Mouse (Mus musculus) kidney, adult 9 months (tissue): ENCODE data around the gene Srsf6.
"Not testable (repeated sequence)": the region's sequence is repeated elsewhere in the genome, so short reads cannot be mapped to it uniquely, and the experiment has no call there.

Experiments
- DNase-seq: peaks from one replicate; pipeline ENCODE4 v3.0.0; 2022

Gene Srsf6

DNA sequence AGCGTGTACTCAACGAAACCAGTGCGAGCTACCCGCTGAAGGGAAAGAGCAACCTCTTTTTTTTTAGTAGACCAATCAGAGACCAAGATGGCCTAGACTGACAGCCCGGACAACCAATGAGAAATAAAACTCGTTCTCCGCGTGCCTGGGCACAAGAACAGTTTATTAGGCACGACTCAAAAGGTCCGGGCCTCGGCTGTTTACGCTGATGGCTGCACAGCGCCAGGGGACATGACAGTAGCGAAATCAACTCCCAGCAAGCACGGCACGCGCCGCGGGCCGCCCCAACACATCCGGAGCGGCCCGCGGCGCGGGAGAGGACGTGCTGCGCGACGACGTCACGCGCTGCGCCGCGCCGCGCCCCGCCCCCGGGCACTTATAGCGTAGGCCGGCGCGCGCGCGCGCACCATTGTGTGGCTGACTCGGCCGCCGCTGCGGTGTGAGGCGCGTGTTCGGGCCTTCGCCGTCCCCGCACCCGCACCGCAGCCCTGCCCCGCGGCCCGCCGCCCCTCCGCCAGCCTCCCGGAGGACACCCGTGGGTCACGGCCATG, at the start of gene Srsf6:
TSS of gene Srsf6 (plus strand) at position 406 of the 551 bp plus-strand sequence.
- DNase-seq, result peak; percentile 94

- DNase-seq, result no peak
Observed at GRCm38 (mm10) chr2:162884101-162884500, 47.2 kb upstream of the Srsf6 start.

GRCm38 (mm10) chr2:162887121-162887520, 44.2 kb upstream of the Srsf6 start:
- no peak for DNase-seq

DNA sequence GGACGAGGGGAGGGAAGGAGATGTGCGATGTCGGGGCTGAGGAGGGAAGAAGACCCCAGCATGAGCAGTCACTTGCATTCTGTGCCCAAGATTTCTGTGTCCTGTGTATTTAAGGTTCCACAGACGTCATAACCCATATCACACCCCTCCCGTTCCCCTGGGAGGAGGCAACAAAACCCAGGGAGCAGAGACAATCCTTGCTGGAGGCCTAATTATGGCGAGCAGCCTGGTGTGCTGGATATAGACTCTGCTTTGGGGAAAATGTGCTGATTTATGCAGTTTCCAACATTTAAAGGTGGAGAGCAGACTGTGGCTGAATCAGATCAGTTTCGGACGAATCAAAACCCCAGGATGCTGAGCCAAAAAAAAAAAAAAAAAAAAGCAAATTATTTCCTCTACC, 42.7 kb upstream of the Srsf6 start:
- no peak for DNase-seq

DNA sequence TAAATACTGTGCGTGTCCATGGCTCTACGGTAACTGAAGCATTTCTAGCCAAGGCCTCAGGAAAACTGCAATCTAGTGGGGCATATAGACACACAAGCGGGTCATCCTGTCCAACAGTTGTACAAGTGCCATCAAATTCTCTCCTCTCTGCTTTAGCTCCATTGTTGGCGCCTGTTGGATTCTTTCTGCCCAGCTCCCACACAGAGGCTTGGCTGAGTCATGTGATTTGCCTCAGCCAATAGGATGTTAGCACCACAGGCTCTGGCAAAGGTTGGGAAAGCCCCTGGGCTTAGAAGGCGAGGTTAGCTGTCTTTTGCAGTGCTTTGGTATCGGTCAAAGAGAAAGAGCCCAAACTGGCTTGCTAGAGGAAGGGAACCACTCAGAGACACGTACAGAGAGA, 42.1 kb upstream of the Srsf6 start:
- no peak for DNase-seq

DNA sequence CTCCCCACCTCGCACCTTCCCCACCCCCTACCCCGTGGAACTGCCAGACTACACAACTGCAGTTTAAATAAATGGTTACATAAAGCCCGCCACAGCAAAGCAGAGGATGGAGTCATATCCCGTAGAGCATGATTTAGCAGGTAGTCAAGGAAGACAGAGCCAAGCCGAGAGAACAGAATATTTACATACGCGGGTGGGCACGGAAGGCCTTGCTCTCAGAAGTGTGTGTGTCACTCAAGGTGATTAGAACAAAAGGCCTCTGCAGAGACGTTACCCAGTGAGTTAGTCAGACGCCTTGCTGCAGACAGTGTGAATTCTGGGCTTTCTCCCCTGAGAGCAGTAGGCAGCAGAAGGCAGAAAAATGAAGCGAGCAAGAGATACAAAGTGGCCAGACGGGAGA, 41.6 kb upstream of the Srsf6 start:
- DNase-seq, result no peak

DNA sequence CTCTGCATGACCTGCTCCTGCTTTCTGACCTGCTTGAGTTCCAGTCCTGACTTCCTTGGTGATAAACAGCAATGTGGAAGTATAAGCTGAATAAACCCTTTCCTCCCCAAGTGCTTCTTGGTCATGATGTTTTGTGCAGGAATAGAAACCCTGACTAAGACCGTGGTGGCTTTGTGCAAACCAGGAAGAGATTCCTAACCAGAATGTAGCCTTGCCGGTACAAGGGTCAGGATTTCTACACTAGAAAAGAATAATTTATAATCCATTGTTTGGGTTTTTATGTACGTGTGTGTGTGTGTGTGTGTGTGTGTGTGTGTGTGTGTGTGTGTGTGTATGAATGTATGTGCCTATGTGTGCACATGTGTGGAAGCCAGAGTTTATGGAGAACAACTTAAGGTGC, 38.3 kb upstream of the Srsf6 start:
- not testable (repeated sequence) for DNase-seq

DNA sequence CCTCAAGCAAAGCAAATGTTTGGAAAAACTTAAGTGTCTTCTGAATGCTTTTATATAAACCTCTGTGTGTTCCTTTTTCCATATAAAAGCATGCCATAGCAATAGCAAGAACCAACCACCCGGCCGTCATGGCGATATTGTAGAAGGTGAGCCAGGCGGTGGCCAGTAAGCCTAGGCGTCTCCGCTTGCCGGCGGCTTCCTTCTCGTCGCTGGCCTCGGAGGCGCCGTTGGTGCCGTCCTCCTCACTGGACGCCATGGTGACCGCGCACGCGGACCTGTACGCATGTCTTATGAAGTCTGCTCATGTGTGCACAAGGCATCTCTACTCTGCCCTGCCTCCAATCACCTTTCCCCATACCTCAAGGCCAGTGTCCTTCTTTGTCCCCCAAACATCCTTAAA, 32.1 kb upstream of the Srsf6 start:
- not testable (repeated sequence) for DNase-seq

- no peak for DNase-seq
Observed at GRCm38 (mm10) chr2:162899880-162900589, 31.3 kb upstream of the Srsf6 start.

DNA sequence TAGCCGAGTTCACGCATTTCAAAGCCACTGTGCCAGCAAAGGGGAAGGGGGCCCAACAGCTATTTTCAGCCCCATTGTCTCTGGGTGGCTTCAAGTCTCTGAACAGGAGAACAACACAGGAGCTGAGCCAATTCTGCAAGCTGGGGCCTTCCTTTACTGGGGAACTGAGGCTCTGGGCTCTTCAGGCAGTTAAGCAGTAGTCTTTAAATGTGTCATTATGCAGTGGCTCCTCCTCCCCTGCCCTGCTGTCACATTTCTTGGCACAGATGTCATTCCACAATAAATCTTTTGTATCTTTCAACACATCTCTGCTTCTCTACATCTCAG, 30.8 kb upstream of the Srsf6 start:
- DNase-seq, result no peak

- DNase-seq, result peak; percentile 90
Observed at GRCm38 (mm10) chr2:162905902-162906301, 25.4 kb upstream of the Srsf6 start.

DNA sequence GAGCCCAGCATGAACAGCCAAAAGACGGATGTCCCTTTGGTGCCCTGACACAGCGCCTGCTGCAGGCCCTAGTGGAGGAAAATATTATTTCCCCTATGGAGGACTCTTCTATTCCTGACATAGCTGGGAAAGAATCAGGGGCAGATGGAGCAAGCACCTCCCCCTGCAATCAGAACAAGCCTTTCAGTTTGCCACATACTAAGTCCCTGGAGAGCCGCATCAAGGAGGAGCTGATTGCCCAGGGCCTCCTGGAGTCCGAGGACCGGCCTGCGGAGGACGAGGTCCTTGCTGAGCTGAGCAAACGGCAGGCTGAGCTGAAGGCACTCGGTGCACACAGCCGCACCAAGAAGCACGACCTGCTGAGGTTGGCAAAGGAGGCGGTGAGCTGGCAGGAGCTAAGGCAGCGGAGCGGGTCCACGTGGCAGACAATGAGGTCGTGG, 23.3 kb upstream of the Srsf6 start:
- peak; percentile 70 for DNase-seq

DNA sequence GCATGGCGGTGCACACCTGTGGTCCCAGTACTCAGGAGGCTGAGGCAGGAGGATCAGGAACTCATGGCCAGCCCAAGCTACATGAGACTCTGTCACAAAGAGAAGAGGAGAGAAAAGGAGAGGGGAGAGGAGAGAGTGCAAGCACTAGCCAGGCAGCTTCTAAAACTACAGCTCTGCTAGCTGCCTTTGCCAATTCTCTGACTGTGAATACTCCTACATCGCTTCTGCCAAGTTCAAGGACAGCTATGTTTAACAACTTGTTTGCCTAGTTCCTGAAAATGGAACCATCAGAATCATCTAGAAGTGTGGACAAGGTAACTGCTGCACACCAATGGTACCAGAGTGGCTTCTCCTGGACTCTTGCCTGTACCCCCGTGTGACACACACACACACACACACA, 17.3 kb upstream of the Srsf6 start:
- no peak for DNase-seq

DNA sequence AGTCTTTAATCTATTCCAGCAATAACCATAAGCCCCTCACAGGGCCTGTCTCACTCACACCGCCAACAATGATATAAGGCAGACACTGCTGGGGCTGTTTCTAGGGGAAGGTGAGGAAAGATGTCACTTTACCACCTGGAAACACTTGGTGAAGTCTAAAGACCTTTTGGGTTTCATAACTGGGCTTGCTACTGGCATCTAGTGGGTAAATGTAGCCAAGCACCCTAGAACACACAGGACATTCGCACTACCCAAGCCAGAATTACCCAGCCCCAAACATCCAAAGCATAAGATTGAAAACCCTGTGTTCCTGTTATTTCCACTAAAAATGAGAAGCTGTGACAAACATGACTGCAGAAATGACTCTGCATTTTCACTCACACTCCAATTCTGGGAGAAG, 16.8 kb upstream of the Srsf6 start:
- DNase-seq, result peak; percentile 64

DNA sequence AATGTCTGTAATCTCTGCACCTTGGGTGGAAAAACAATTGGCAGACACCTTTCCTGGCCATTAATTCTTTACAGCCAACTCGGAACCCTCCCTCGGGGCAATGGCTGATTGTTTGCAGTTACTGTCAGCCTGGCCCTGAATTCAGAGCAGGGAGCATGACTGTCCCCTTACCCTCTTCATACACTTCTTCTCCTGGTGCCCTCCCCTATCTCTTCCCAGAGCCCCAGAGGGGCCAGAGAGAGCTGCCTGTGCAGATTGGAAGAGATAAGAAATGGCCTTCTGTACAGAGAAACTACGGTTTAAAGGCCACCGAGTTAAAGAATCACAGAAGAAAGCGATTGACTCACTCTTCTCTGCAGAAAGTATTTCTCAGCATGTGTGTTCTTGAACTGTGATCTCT, 11.4 kb upstream of the Srsf6 start:
- DNase-seq, result no peak

- DNase-seq, result peak; percentile 71
Observed at GRCm38 (mm10) chr2:162922183-162922582, 9.1 kb upstream of the Srsf6 start.

DNA sequence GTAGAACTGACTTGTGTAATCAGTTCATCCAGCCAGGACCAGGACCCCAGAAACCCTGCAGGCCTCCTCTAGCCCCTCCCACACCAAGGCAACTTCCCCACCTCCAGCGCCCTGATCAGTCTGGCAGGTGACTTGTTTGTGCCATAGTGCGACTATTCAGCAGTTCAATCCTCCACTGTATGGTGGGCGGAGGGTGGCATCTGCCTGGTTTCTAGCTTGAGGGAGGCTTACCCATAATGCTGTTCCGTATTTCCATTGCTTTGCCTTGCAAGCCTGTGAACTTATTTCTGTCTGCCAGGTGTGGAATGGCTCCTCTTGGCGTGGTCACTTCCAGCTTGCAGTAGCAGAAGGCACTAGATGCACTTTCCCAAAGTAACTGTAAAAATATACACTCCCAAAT, 8.5 kb upstream of the Srsf6 start:
- no peak for DNase-seq

GRCm38 (mm10) chr2:162924126-162924525, 7.2 kb upstream of the Srsf6 start:
- no peak for DNase-seq

DNA sequence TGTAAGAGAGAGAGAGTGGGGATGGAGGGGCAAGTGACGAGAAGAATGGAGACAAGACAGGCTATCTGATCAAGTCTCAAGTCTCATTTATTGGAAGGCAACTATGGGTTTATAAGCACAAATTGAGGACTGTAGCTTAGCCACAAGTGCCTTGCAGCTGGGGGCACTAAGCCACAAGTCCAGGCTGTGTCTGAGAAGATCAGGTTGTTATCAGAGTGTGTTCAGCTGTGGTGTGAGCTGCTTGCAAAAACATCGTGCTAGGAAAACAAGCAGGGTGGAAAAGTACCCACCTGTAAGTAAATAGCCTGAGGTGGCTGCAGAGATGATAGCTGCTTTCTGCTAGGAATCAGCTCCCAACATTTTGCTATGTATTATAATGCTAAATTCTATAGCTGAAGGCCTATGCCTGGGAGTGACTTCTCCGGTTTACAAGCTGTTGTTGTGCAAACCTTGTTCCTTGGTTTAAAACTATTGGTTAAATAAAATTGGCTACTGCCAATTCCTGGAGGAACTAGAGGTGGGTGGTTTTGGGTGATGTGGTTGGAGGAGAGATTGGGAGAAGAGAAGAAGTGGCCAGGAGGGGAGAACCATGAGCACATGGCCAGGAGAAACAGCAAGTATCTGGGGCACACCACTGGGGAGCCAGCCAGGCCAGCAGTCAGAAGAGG, 3.3 kb upstream of the Srsf6 start:
- DNase-seq, result no peak

DNA sequence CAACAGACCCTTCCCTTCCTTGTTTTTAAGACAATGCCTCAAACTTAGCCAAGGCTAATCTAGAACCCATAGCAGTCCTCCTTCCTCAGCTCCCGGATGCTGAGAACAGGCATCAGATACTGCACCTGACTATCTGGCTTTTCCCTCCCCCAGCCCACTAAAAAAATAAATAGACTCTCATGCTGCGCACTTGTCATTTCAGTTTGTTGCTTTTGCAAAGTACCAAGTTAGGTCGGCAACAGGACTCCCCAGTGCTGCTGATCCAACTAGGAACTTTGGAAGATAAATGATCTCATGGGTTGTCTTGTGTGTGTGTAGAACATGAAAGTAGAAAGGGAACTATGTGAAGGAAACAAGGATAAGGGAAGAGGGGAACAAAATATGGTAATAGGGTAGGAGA, 1.6 kb upstream of the Srsf6 start:
- DNase-seq, result no peak

DNA sequence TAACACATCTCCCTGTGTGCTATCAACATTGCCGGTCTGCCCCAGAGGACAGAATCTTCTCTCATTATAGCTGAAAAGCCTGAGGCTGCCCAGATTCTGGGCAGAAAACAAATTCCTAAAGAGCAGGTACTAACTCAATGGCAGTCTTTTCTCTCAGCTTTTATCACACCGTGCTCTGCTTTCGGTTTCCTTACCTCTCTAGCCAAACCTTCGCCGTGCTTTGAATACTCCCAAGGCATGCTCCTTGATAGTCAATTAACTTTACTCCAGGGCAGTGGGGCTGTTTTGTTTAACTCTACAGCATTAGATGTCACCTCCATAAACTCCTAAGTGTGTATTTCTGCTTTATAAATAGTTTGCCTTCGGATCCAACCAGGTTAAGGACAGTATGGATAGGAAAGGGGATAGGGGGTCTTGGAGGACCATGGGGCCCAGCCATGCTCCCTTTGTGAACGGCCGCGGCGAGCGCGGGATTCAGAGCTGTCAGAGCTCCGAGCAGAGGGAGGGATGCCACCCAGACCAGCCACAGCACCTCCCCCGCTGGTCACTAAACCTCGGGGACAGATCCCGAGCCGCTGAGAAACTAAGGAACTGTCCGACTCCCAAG, 709 bp upstream of the Srsf6 start:
- no peak for DNase-seq

DNA sequence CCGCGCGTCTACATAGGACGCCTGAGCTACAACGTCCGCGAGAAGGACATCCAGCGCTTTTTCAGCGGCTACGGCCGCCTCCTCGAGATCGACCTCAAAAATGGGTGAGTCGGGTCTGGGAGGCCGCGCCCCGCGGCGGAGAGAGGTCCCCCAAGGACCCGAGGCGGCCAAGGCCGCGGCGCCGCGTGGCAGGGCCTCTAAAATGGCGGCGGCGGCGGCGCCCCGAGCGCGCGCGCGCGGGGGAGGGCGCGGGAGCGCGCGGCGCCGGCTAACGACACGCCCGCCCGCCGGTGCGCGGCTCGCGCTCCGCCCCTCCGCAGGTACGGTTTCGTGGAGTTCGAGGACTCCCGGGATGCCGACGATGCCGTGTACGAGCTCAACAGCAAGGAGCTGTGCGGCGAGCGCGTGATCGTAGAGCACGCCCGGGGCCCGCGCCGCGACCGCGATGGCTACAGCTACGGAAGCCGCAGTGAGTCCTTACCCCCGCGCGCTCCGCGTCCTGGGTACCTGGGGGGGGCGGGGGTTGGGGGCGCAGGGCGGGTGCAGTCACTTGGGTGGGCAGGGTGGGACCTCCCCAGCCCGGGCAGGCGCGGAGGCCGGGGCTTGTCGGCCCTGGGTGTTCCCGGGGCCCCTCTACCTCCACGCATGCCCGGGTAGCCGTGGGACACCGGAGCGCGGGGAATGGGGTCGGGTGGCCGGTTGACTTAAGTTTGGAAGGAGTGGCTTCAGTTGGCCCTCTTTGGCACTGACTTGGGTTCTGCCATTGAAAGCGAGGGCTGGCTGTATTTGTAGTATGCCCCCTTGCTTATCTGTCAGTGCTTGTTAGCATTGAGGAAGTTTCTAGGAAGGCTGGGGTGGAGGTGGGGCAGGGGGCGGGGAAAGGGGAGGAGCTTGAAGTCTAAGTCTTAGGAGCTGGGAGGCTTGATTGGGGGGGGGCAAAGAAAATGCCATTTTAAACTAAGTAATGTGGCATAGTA, 634 bp downstream of the Srsf6 start:
- DNase-seq, result peak; percentile 67

DNA sequence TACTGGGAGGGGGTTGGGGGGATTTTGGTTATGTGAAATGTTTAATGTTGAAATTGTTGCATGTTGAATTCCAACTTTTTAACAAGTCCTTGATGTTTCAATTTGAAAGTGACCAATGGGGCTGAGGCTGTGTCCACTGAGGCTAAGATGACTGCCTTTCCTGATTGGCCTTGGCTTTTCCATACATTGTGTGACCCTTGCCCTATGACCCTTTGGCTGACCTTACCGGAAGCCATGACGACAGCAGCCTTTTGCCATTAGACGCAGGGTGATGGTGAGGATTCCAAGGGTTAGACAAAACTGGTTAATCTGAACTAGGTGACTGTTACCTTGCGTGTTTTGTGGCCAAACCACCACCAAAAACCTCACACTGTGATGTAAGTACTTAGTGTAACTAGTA, 1.4 kb downstream of the Srsf6 start:
- DNase-seq, result peak; percentile 36
